Mouse (Mus musculus) ES-E14 (cell line): ENCODE measurements at regions not wholly inside any gene's neighbourhood (a gene's known extent, or its start where the extent isn't known, plus 50 kb on each side); places are given as distances from the start of the nearest gene placed in this dataset.

Source experiments
- DNase-seq: peaks from one replicate; pipeline ENCODE4 v3.0.0-alpha.2; 2013; ENCODE audit warnings: low read depth, low spot score
- H3K27ac ChIP-seq: 2 replicates; pipeline ENCODE4 v1.5.1; 2012; ENCODE audit warnings: low read depth, mild to moderate bottlenecking, low read length, moderate library complexity, mixed read lengths; ENCODE audit not compliant: poor library complexity, insufficient read depth, severe bottlenecking
- H3K36me3 ChIP-seq: 2 replicates; pipeline ENCODE4 v1.6.1; 2012; ENCODE audit warnings: mild to moderate bottlenecking, low read length, moderate library complexity, mixed read lengths; ENCODE audit not compliant: control insufficient read depth, poor library complexity, insufficient read depth, severe bottlenecking
- H3K4me1 ChIP-seq, 2 experiments: fragments of 150-350 bp in 1 of 2; sonication (generic) in 1 of 2; 2 replicates each; pipeline ENCODE4 v1.6.1; 2012; ENCODE audit warnings: low read length in 2 of 2, mild to moderate bottlenecking in 1 of 2, mixed read lengths in 1 of 2; ENCODE audit not compliant: control insufficient read depth in 2 of 2, insufficient read depth in 2 of 2, poor library complexity in 1 of 2
- H3K4me3 ChIP-seq, 2 experiments: fragments of 150-350 bp in 1 of 2; sonication (generic) in 1 of 2; 2 replicates each; pipeline ENCODE4 v1.5.1; 2012; ENCODE audit warnings: low read length in 2 of 2, low read depth in 1 of 2, mild to moderate bottlenecking in 1 of 2, mixed read lengths in 1 of 2; ENCODE audit not compliant: insufficient read depth in 1 of 2, poor library complexity in 1 of 2, severe bottlenecking in 1 of 2
- H3K9ac ChIP-seq: 2 replicates; pipeline ENCODE4 v1.6.1; 2012; ENCODE audit warnings: low read depth, mild to moderate bottlenecking, low read length, mixed read lengths; ENCODE audit not compliant: poor library complexity, insufficient read depth, severe bottlenecking
- H3K9me3 ChIP-seq: fragments of 150-350 bp; sonication (generic); 2 replicates; pipeline ENCODE4 v1.6.1; 2012; ENCODE audit warnings: low read depth, mild to moderate bottlenecking, low read length; ENCODE audit not compliant: control insufficient read depth, insufficient read depth
- CHD2 ChIP-seq: IDR thresholded peaks from 2 replicates; pipeline ENCODE4 v1.6.1; 2014; ENCODE audit warnings: mild to moderate bottlenecking, low read depth, low read length, inconsistent platforms
- HCFC1 ChIP-seq: IDR thresholded peaks from 2 replicates; pipeline ENCODE4 v1.6.1; 2012; ENCODE audit warnings: low read length, inconsistent platforms, borderline replicate concordance; ENCODE audit not compliant: insufficient read depth
- MAFK ChIP-seq: IDR thresholded peaks from 2 replicates; pipeline ENCODE4 v1.6.1; 2014; ENCODE audit warnings: mild to moderate bottlenecking, low read depth, low read length, inconsistent platforms; ENCODE audit not compliant: insufficient read depth
- ZC3H11A ChIP-seq: IDR thresholded peaks from 2 replicates; pipeline ENCODE4 v1.6.1; 2012; ENCODE audit warnings: low read depth, mild to moderate bottlenecking, inconsistent platforms, low read length, borderline replicate concordance
- ZNF384 ChIP-seq: IDR thresholded peaks from 2 replicates; pipeline ENCODE4 v1.6.1; 2012; ENCODE audit warnings: low read depth, low read length, inconsistent platforms
- in situ Hi-C, 2 experiments: fragments of 600-800 bp; cut with MboI; formaldehyde crosslinking; loops; one replicate each; pipeline ENCODE4 v1.15.1; 2025; ENCODE audit warnings: low sequenced_read_pairs in 2 of 2, inconsistent platforms in 1 of 2; ENCODE audit not compliant: unreplicated experiment in 2 of 2

GRCm38 (mm10) chr11:48442534-48443254 is 357.4 kb upstream of the Rack1 start:
- no peak overlapping the region for H3K9ac ChIP-seq
- H3K36me3 ChIP-seq: no peaks in the 10 kb centered on the region
- in situ Hi-C loops: no loop called here
- no peaks in the 10 kb centered on the region for H3K9me3 ChIP-seq
- no peak overlapping the region for H3K4me3 ChIP-seq
- DNase-seq: no peak
- H3K27ac ChIP-seq: no peak overlapping the region
- H3K4me1 ChIP-seq: no peaks in the 10 kb centered on the region
- TF ChIP-seq HCFC1 (no peak), ZNF384 (no peak), MAFK (no peak), CHD2 (no peak), ZC3H11A (no peak)

- no peak overlapping the region for H3K4me3 ChIP-seq
- no peak for TF ChIP-seq ZC3H11A
- no peak for TF ChIP-seq MAFK
- TF ChIP-seq CHD2: no peak
- TF ChIP-seq HCFC1: no peak
- no peak for TF ChIP-seq ZNF384
- no peaks in the 10 kb centered on the region for H3K9me3 ChIP-seq
- no peak overlapping the region for H3K27ac ChIP-seq
- H3K36me3 ChIP-seq: no peaks in the 10 kb centered on the region
- H3K4me1 ChIP-seq: no peaks in the 10 kb centered on the region
- in situ Hi-C loops: no loop called here
- DNase-seq: no peak
- no peak overlapping the region for H3K9ac ChIP-seq
These were observed 363.4 kb upstream of the Rack1 start for GRCm38 (mm10) chr11:48436712-48437111.

- Histone ChIP-seq H3K9me3 (no peaks in the 10 kb centered on the region), H3K4me3 (no peak overlapping the region), H3K27ac (no peak overlapping the region), H3K9ac (no peak overlapping the region), H3K36me3 (no peaks in the 10 kb centered on the region), H3K4me1 (no peaks in the 10 kb centered on the region)
- DNase-seq: no peak
- in situ Hi-C loops: no loop called here
- TF ChIP-seq ZNF384: no peak
These were observed 368.8 kb upstream of the Rack1 start for GRCm38 (mm10) chr11:48431316-48431715.

DNA sequence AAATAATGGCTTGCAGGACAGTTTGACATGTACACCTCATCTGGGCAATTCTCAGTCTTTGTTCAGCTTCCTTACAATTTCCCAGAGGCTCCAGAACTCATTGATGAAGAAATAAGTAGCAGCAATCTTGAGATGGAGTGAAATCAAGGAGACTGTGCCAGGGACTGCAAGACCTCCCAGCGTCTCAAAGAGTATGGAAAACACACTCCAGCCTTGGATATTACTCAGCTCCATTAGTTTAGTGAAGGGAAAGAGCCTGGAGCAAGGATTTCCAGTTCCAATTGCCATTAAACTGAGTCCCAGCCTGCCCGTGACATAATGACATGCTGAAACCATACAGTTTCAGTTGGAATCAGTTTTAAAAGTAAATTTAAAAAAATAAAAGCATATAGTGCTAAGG is 372.7 kb upstream of the Rack1 start:
- Histone ChIP-seq H3K4me3 (no peak overlapping the region), H3K9ac (no peak overlapping the region), H3K36me3 (no peaks in the 10 kb centered on the region), H3K27ac (no peak overlapping the region), H3K4me1 (no peaks in the 10 kb centered on the region), H3K9me3 (no peaks in the 10 kb centered on the region)
- TF ChIP-seq MAFK: no peak
- TF ChIP-seq ZNF384: no peak
- TF ChIP-seq CHD2: no peak
- no peak for TF ChIP-seq ZC3H11A
- TF ChIP-seq HCFC1: no peak
- no peak for DNase-seq
- in situ Hi-C loops: no loop called here

DNA sequence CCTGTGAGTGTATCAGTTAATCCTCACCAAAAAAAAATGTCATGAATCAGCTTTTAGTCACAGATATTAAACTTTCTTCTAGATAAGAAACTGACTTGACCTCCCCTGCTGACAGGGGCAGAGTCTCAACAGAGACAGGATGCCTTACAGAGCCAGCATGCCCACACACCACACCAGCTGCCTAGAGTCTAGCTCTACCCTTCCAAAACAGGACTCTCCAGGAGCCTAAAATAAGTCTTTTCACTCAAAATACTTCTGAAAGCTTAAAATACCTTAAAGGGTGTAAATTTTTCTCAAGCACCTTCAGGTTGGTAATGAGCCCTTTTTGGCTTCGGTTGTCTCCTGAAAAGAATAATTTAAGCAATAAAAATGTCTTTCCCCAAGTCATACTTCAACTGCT is 373.7 kb upstream of the Rack1 start:
- Histone ChIP-seq H3K4me1 (no peaks in the 10 kb centered on the region), H3K27ac (no peak overlapping the region), H3K36me3 (no peaks in the 10 kb centered on the region), H3K9me3 (no peaks in the 10 kb centered on the region), H3K4me3 (no peak overlapping the region), H3K9ac (no peak overlapping the region)
- DNase-seq: no peak
- no peak for TF ChIP-seq HCFC1
- TF ChIP-seq CHD2: no peak
- no peak for TF ChIP-seq ZC3H11A
- in situ Hi-C loops: no loop called here
